Mouse (Mus musculus): Measurements from ENCODE around the gene Celf2. TPM values are rescaled to one million over a fixed set of nuclear protein-coding genes. Genes with fewer than 3 reads are reported as not detected.

Gene Celf2
- total RNA-seq, 1 experiment from 2014 or later: 180 TPM

- no peak for ATAC-seq (replicated peaks in 1 of 2; ENCODE audit: insufficient read depth in 1 of 2, low FRiP score in 2 of 2, low TSS enrichment in 1 of 2, low read depth in 1 of 2, poor library complexity in 2 of 2, severe bottlenecking in 2 of 2)
Observed at GRCm38 (mm10) chr2:6490076-6490475, 1019.3 kb downstream of the Celf2 start.
